Mouse (Mus musculus) stomach, embryonic 16.5 days (tissue): ENCODE results near the gene Ptger3. TPM values are rescaled to one million over a fixed set of nuclear protein-coding genes. Genes with fewer than 3 reads are reported as not detected.

Experiments
- ATAC-seq: fragments of 200-750 bp; cut with Nextera tagmentation; 2 replicates; pipeline ENCODE4 v1.8.0; 2017; ENCODE audit warnings: moderate number of reproducible peaks, moderate TSS enrichment; ENCODE audit not compliant: insufficient read depth, low FRiP score
- H3K27ac ChIP-seq: fragments of 300-500 bp; sonication (generic); 2 replicates; pipeline ENCODE4 v1.5.1; 2014; ENCODE audit warnings: low read length
- H3K27me3 ChIP-seq: fragments of 300-500 bp; sonication (generic); 2 replicates; pipeline ENCODE4 v1.6.1; 2014; ENCODE audit warnings: low read length, control low read depth, mixed read lengths; ENCODE audit not compliant: control insufficient read depth, insufficient read depth
- H3K36me3 ChIP-seq: fragments of 300-500 bp; sonication (generic); 2 replicates; pipeline ENCODE4 v1.6.1; 2014; ENCODE audit warnings: low read length; ENCODE audit not compliant: control insufficient read depth, insufficient read depth
- H3K4me1 ChIP-seq: fragments of 300-500 bp; sonication (generic); 2 replicates; pipeline ENCODE4 v1.6.1; 2014; ENCODE audit warnings: low read length, control low read depth, mixed read lengths; ENCODE audit not compliant: control insufficient read depth, insufficient read depth
- H3K4me2 ChIP-seq: fragments of 300-500 bp; sonication (generic); 2 replicates; pipeline ENCODE4 v1.6.1; 2014; ENCODE audit warnings: low read depth, low read length, mixed read lengths
- H3K4me3 ChIP-seq: fragments of 300-500 bp; sonication (generic); replicated peaks from 2 replicates; pipeline ENCODE4 v1.5.1; 2014; ENCODE audit warnings: mild to moderate bottlenecking, low read length
- H3K9ac ChIP-seq: fragments of 300-500 bp; sonication (generic); 2 replicates; pipeline ENCODE4 v1.6.1; 2014; ENCODE audit warnings: low read length
- H3K9me3 ChIP-seq: fragments of 300-500 bp; sonication (generic); replicated peaks from 2 replicates; pipeline ENCODE4 v1.6.1; 2016; ENCODE audit warnings: low read length, control low read depth; ENCODE audit not compliant: control insufficient read depth
- WGBS: fragments of 180-500 bp; shearing (Covaris S2); extraction: QIAGEN DNeasy Blood & Tissue Kit; methylation state at CpG from one replicate; pipeline ENCODE4 v1.1.7; 2014; 5-methylcytosine and 5-hydroxymethylcytosine counted together
- polyA plus RNA-seq: library from polyadenylated mRNA; unstranded; fragments of >200 nt; fragmentation: Nextera tagmentation; extraction: Ambion mirVana; gene quantifications from 2 replicates; pipeline ENCODE4 v1.2.1, GENCODE M21; 2015

Ptger3 gene
- 19.0 and 19.5 TPM in 2 replicates for polyA plus RNA-seq

GRCm38 (mm10) chr3:157566725-157567565, at the start of gene Ptger3:
Gene Ptger3, plus strand, starts transcription at chr3:157566892.
- ATAC-seq = peak; percentile 82

GRCm38 (mm10) chr3:157517992-157518391, 48.7 kb upstream of the Ptger3 start:
- WGBS = 58% methylated on average over 2 of the region's 2 CpGs
- Histone ChIP-seq H3K4me1 (no peaks in the 10 kb centered on the region), H3K27me3 (no peaks in the 10 kb centered on the region), H3K4me3 (no peak overlapping the region), H3K27ac (no peak overlapping the region), H3K9me3 (no peaks in the 10 kb centered on the region), H3K4me2 (no peak overlapping the region), H3K36me3 (no peaks in the 10 kb centered on the region), H3K9ac (no peak overlapping the region)
- no peak for ATAC-seq

More at GRCm38 (mm10) chr3:157566725-157567565, at the start of gene Ptger3:
- peaks cover 25% of the 10 kb centered on the region for H3K27me3 ChIP-seq
- no peak within 1 kb of the TSS for H3K27ac ChIP-seq
- peak within 1 kb of the TSS; percentile 68 for H3K9ac ChIP-seq
- H3K9me3 ChIP-seq = no peaks in the 10 kb centered on the region
- under 1% methylated on average over 84 of the region's 84 CpGs for WGBS
- peak within 1 kb of the TSS; percentile 92 for H3K4me2 ChIP-seq
- no peaks in the 10 kb centered on the region for H3K4me1 ChIP-seq
- peak within 1 kb of the TSS; percentile 60 for H3K4me3 ChIP-seq
- H3K36me3 ChIP-seq = no peaks in the 10 kb centered on the region

- H3K9me3 ChIP-seq = no peaks in the 10 kb centered on the region
- H3K9ac ChIP-seq = no peak overlapping the region
- 6% methylated on average over 1 of the region's 1 CpGs for WGBS
- H3K4me1 ChIP-seq = no peaks in the 10 kb centered on the region
- H3K27me3 ChIP-seq = no peaks in the 10 kb centered on the region
- no peak overlapping the region for H3K4me2 ChIP-seq
- H3K36me3 ChIP-seq = no peaks in the 10 kb centered on the region
- no peak overlapping the region for H3K4me3 ChIP-seq
- no peak for ATAC-seq
- H3K27ac ChIP-seq = no peak overlapping the region
Measured at GRCm38 (mm10) chr3:157520433-157520832, 46.3 kb upstream of the Ptger3 start.

- H3K27me3 ChIP-seq = no peaks in the 10 kb centered on the region; the same call in none of the 2 replicates
- H3K4me3 ChIP-seq = no peak overlapping the region
- WGBS = 44% methylated on average over 1 of the region's 1 CpGs
- no peaks in the 10 kb centered on the region for H3K4me1 ChIP-seq
- no peak overlapping the region for H3K27ac ChIP-seq
- no peak for ATAC-seq
- no peak overlapping the region for H3K4me2 ChIP-seq
- H3K9me3 ChIP-seq = no peaks in the 10 kb centered on the region
- no peak overlapping the region for H3K9ac ChIP-seq
- H3K36me3 ChIP-seq = no peaks in the 10 kb centered on the region
Measured at GRCm38 (mm10) chr3:157523834-157524233, 42.9 kb upstream of the Ptger3 start.

- H3K27me3 ChIP-seq = peaks cover 8% of the 10 kb centered on the region
- no peak overlapping the region for H3K4me2 ChIP-seq
- peaks cover 7% of the 10 kb centered on the region for H3K9me3 ChIP-seq
- H3K27ac ChIP-seq = no peak overlapping the region
- H3K4me1 ChIP-seq = peaks cover 10% of the 10 kb centered on the region
- ATAC-seq = no peak
- H3K4me3 ChIP-seq = no peak overlapping the region
- no peaks in the 10 kb centered on the region for H3K36me3 ChIP-seq
- 75% methylated on average over 2 of the region's 2 CpGs for WGBS
- H3K9ac ChIP-seq = no peak overlapping the region
Measured at GRCm38 (mm10) chr3:157531585-157531984, 35.1 kb upstream of the Ptger3 start.

GRCm38 (mm10) chr3:157533964-157534785, 32.5 kb upstream of the Ptger3 start, which contains the start of gene Zranb2:
Gene Zranb2, plus strand, starts transcription at chr3:157534160.
- peaks cover 10% of the 10 kb centered on the region for H3K4me1 ChIP-seq
- peak within 1 kb of the TSS; percentile 94 for H3K4me2 ChIP-seq
- H3K9ac ChIP-seq = peak within 1 kb of the TSS; percentile 94
- H3K27ac ChIP-seq = peak within 1 kb of the TSS; percentile 91
- WGBS = under 1% methylated on average over 91 of the region's 91 CpGs
- H3K27me3 ChIP-seq = peaks cover 8% of the 10 kb centered on the region
- peaks cover 5% of the 10 kb centered on the region; the same call in 1 of the 2 replicates for H3K36me3 ChIP-seq
- peak; percentile 96 for ATAC-seq
- H3K4me3 ChIP-seq = peak within 1 kb of the TSS; percentile 95
- peaks cover 7% of the 10 kb centered on the region for H3K9me3 ChIP-seq

GRCm38 (mm10) chr3:157534786-157535415, 31.8 kb upstream of the Ptger3 start:
- H3K9ac ChIP-seq = peak overlapping the region; percentile 94
- H3K4me1 ChIP-seq = peaks cover 10% of the 10 kb centered on the region
- ATAC-seq = 0 out of 2 replicates have a peak, but pooled peaks have one; percentile 9
- H3K4me3 ChIP-seq = peak overlapping the region; percentile 95
- H3K4me2 ChIP-seq = peak overlapping the region; percentile 94
- H3K9me3 ChIP-seq = peaks cover 7% of the 10 kb centered on the region
- WGBS = 3% methylated on average over 15 of the region's 15 CpGs
- peak overlapping the region; percentile 91 for H3K27ac ChIP-seq
- peaks cover 8% of the 10 kb centered on the region for H3K27me3 ChIP-seq
- peaks cover 9% of the 10 kb centered on the region; the same call in 1 of the 2 replicates for H3K36me3 ChIP-seq

- WGBS = 89% methylated on average over 2 of the region's 2 CpGs
- ATAC-seq = no peak
- Histone ChIP-seq H3K9me3 (no peaks in the 10 kb centered on the region), H3K36me3 (peaks cover 18% of the 10 kb centered on the region), H3K4me1 (no peaks in the 10 kb centered on the region), H3K4me2 (no peak overlapping the region), H3K4me3 (no peak overlapping the region), H3K27me3 (no peaks in the 10 kb centered on the region), H3K9ac (no peak overlapping the region), H3K27ac (no peak overlapping the region)
Measured at GRCm38 (mm10) chr3:157549323-157549722, 17.4 kb upstream of the Ptger3 start.
